Mouse (Mus musculus) midbrain, embryonic 15.5 days (tissue): Measurements from ENCODE around the gene Cpne5. TPM values are rescaled to one million over a fixed set of nuclear protein-coding genes. Genes with fewer than 3 reads are reported as not detected.

ENCODE experiments used
- ATAC-seq: fragments of 200-750 bp; cut with Nextera tagmentation; replicated peaks from 2 replicates; pipeline ENCODE4 v1.8.0; 2017; ENCODE audit warnings: moderate TSS enrichment
- H3K27ac ChIP-seq: fragments of 300-500 bp; sonication (generic); 2 replicates; pipeline ENCODE4 v1.5.1; 2015; ENCODE audit warnings: mild to moderate bottlenecking, inconsistent platforms
- H3K27me3 ChIP-seq: fragments of 300-500 bp; sonication (generic); replicated peaks from 2 replicates; pipeline ENCODE4 v1.6.1; 2015; ENCODE audit warnings: inconsistent platforms
- H3K36me3 ChIP-seq: fragments of 300-500 bp; sonication (generic); replicated peaks from 2 replicates; pipeline ENCODE4 v1.6.1; 2015; ENCODE audit warnings: inconsistent platforms
- H3K4me1 ChIP-seq: fragments of 300-500 bp; sonication (generic); 2 replicates; pipeline ENCODE4 v1.6.1; 2015; ENCODE audit warnings: inconsistent platforms
- H3K4me2 ChIP-seq: fragments of 300-500 bp; sonication (generic); 2 replicates; pipeline ENCODE4 v1.6.1; 2015; ENCODE audit warnings: inconsistent platforms, mild to moderate bottlenecking, moderate library complexity
- H3K4me3 ChIP-seq: fragments of 300-500 bp; sonication (generic); 2 replicates; pipeline ENCODE4 v1.5.1; 2015; ENCODE audit warnings: mild to moderate bottlenecking, inconsistent platforms
- H3K9ac ChIP-seq: fragments of 300-500 bp; sonication (generic); 2 replicates; pipeline ENCODE4 v1.6.1; 2015; ENCODE audit warnings: mild to moderate bottlenecking, inconsistent platforms
- H3K9me3 ChIP-seq: fragments of 300-500 bp; sonication (generic); 2 replicates; pipeline ENCODE4 v1.6.1; 2016; ENCODE audit warnings: inconsistent platforms
- WGBS: fragments of 180-500 bp; shearing (Covaris S2); methylation state at CpG from one replicate; pipeline ENCODE4 v1.1.7; 2015; ENCODE audit warnings: mixed read lengths; 5-methylcytosine and 5-hydroxymethylcytosine counted together
- polyA plus RNA-seq: library from polyadenylated mRNA; unstranded; fragments of >200 nt; fragmentation: Nextera tagmentation; extraction: Ambion mirVana; gene quantifications from 2 replicates; pipeline ENCODE4 v1.2.1, GENCODE M21; 2015

The Cpne5 gene
- polyA plus RNA-seq, 1 experiment from 2014 or later: 41.3 TPM

DNA sequence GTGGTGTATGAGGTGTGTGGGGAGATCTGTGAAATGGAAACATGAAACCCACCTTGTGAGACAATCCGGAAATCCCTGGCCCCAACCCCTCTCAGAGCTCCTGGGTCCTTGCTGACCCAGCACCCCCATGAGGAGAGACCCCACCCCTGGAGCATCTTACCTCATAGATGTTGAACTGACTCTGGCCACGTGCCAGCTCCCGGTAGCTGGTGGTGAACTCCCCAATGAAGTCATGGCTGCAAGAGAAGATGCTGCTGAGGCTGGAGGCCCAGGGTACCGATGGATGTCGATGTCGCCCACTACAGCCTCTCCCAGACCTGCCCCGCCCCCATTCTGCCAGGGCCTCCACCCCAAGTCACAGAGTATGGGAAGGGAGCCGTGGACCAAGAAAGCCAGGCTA, 64.8 kb downstream of the Cpne5 start:
- no peaks in the 10 kb centered on the region for H3K9me3 ChIP-seq
- H3K9ac ChIP-seq: no peak overlapping the region
- no peak overlapping the region for H3K4me3 ChIP-seq
- H3K36me3 ChIP-seq: no peaks in the 10 kb centered on the region
- H3K4me1 ChIP-seq: peaks cover 21% of the 10 kb centered on the region
- H3K27ac ChIP-seq: no peak overlapping the region
- no peak for ATAC-seq
- no peaks in the 10 kb centered on the region for H3K27me3 ChIP-seq
- H3K4me2 ChIP-seq: no peak overlapping the region
- WGBS: 75% methylated on average over 8 of the region's 8 CpGs

DNA sequence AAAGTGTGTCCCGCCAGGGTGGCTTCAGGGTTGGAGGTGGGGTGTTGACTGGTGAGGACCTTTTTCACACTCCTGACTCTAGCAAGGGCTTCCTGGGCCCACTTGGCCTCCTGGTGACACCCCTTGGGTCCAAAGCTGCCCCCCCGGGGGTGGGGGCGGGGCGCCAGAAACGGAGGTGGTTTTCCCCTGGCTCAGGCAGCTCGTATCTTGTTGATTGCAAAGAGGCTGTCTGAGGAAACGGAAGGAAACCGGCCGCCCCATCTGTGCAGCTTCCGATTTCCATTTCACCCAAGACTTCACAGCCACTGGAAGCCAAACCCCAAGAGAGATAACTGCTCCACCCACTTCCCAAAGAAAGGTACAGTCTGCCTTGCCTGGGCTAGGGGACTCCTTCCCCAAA, 65.9 kb downstream of the Cpne5 start:
- H3K4me3 ChIP-seq: no peak overlapping the region
- no peaks in the 10 kb centered on the region for H3K9me3 ChIP-seq
- no peaks in the 10 kb centered on the region for H3K27me3 ChIP-seq
- peaks cover 17% of the 10 kb centered on the region for H3K4me1 ChIP-seq
- H3K9ac ChIP-seq: no peak overlapping the region
- H3K27ac ChIP-seq: no peak overlapping the region
- WGBS: 61% methylated on average over 10 of the region's 10 CpGs
- H3K36me3 ChIP-seq: no peaks in the 10 kb centered on the region
- H3K4me2 ChIP-seq: no peak overlapping the region
- ATAC-seq: no peak

DNA sequence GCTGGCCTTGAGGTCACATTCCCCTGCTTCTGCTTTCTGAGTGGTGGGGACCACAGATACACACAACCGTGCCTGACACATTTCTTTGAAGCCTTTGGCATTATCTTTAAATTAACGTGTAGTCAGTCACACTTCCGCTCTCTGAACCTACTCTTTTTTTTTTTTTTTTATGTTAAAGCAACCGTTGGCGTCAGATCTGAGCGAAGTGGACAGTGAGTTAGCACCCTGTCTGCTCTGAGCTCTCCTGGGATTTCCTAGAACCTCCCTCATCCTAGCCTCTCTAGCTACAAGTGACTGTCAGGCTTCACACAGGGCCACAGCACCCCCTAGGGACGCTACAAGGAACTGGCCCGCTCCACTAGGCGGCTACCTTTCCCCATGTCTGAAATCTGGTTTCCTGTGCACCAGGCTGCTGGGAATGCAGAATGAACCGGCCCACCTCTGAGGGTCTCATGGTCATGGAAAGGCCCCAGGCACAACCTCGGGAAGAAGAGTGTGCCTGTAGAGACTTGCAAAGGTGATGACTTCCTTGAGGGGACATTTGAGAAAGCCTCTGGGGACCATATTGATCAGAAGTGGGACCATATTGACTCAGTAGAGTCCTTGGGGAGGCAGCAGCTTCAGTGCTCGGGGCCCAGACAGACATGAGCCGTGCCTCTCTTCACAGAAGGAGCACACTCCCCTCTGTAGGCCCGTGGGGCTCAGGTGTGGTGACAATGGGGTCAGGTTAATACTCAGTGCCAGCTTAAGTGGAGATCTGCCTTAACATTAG, 66.8 kb downstream of the Cpne5 start:
- no peak for ATAC-seq
- 23% methylated on average over 14 of the region's 14 CpGs for WGBS
- H3K4me3 ChIP-seq: no peak overlapping the region
- no peak overlapping the region for H3K27ac ChIP-seq
- no peaks in the 10 kb centered on the region for H3K9me3 ChIP-seq
- H3K4me1 ChIP-seq: peaks cover 9% of the 10 kb centered on the region
- no peaks in the 10 kb centered on the region for H3K27me3 ChIP-seq
- H3K9ac ChIP-seq: no peak overlapping the region
- no peak overlapping the region for H3K4me2 ChIP-seq
- H3K36me3 ChIP-seq: no peaks in the 10 kb centered on the region

DNA sequence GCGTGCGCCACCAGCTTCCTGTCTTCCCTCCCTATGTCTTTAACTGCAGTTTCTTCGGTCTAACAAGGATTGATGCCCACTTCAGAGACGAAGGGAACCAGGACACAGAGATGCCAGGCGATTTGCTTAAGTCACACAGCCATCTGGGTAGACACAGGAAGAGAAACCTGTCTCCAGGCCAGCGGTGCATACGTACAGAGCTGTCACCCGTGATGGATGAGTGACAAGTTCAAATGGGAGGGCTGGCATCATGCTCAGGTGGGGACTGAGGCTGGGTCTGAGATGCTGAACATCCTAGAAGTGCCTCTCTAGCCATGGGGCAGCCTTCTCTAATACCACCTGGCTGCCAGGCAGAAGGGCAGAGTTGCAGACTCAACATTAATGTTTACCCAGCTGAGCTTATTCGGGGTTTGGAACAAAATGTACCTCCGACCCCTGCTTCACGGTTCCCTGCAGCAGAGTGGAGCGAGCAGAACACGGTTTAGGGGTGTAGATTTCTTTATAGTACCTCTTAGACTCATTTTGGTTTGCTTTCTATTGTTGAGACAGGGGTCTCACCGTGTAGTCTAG, 67.5 kb downstream of the Cpne5 start:
- Histone ChIP-seq H3K9me3 (no peaks in the 10 kb centered on the region), H3K27ac (no peak overlapping the region), H3K27me3 (no peaks in the 10 kb centered on the region), H3K4me3 (no peak overlapping the region), H3K4me2 (no peak overlapping the region), H3K4me1 (peaks cover 10% of the 10 kb centered on the region), H3K36me3 (no peaks in the 10 kb centered on the region), H3K9ac (no peak overlapping the region)
- 79% methylated on average over 14 of the region's 14 CpGs for WGBS
- ATAC-seq: no peak

DNA sequence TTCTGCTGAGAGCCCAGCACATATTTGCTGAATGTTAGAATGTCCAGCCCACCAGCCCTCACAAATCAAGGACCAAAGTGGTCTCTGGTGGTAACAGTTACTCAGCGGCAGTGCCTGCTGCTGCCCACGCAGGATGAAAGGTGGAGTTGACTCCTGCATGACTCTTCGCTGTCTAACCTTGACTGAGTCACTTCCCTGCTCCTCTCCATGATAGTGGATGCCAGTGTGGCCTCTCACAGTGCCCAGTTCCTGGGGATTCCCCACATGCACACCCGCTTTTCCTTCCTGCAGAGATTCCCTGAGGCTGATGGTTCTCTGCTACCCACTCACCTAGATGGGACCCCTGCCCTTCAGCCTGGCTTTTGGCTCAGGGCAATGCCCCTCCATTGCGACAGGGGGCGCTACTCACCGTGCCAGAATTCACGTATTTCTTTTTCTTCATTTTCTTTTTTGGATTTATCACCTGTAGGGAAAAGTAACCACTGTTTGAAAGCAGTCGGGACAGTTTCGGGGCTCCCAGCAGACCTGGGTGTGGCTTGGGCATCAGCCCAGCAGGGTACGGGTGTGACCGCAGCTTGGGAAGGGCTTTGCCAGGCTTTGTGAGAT, 68.9 kb downstream of the Cpne5 start:
- H3K36me3 ChIP-seq: no peaks in the 10 kb centered on the region
- no peak overlapping the region for H3K4me2 ChIP-seq
- H3K4me3 ChIP-seq: no peak overlapping the region
- H3K4me1 ChIP-seq: peaks cover 24% of the 10 kb centered on the region
- no peak for ATAC-seq
- H3K9me3 ChIP-seq: no peaks in the 10 kb centered on the region
- 76% methylated on average over 12 of the region's 12 CpGs for WGBS
- H3K27me3 ChIP-seq: no peaks in the 10 kb centered on the region
- H3K9ac ChIP-seq: no peak overlapping the region
- no peak overlapping the region for H3K27ac ChIP-seq

DNA sequence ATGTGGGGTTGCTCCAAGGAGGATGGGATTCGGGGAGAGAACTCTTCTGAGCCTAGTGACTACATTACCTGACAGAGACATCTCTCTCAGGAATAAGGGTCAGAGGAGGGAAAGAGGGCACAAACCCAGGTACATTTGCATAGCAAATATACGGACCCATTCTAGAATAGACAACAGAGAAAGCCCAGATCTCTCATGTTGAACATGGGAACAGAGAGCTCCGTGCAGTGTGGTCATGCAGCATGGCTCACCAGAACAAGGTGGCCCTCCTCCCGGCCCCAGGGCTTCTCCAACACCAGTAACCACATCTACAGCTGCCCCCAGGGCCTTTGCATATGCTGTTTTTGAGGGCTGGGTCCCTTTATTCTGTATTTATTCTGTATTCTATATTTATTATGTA, 69.5 kb downstream of the Cpne5 start:
- Histone ChIP-seq H3K4me1 (peaks cover 24% of the 10 kb centered on the region), H3K27me3 (no peaks in the 10 kb centered on the region), H3K27ac (no peak overlapping the region), H3K9me3 (no peaks in the 10 kb centered on the region), H3K9ac (no peak overlapping the region), H3K36me3 (no peaks in the 10 kb centered on the region), H3K4me2 (no peak overlapping the region), H3K4me3 (no peak overlapping the region)
- no peak for ATAC-seq
- WGBS: 83% methylated on average over 4 of the region's 4 CpGs

DNA sequence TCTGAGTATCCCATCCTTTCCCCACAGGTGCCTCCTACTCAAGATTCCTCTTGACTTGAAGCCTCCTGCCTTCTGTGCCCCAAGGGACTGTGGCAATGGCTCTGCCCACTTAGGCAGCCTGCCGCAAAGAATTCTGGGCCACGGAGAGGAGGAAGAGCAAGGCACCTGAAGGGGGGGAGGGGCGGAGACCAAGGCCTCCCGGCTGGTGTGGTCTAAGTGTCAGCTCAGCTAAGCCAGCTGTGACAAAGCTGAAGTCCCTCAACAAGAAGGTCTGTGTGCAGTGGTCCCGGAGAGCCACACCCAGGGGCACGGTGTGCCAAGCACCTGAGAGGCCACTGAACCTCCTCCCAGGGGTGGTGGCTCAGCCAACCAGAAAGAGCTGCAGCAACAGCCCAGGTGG, 70.6 kb downstream of the Cpne5 start:
- H3K9me3 ChIP-seq: no peaks in the 10 kb centered on the region
- WGBS: 67% methylated on average over 6 of the region's 6 CpGs
- ATAC-seq: no peak
- H3K9ac ChIP-seq: no peak overlapping the region
- H3K4me1 ChIP-seq: peaks cover 24% of the 10 kb centered on the region
- H3K27me3 ChIP-seq: no peaks in the 10 kb centered on the region
- no peak overlapping the region for H3K27ac ChIP-seq
- H3K4me3 ChIP-seq: no peak overlapping the region
- H3K4me2 ChIP-seq: no peak overlapping the region
- H3K36me3 ChIP-seq: no peaks in the 10 kb centered on the region

DNA sequence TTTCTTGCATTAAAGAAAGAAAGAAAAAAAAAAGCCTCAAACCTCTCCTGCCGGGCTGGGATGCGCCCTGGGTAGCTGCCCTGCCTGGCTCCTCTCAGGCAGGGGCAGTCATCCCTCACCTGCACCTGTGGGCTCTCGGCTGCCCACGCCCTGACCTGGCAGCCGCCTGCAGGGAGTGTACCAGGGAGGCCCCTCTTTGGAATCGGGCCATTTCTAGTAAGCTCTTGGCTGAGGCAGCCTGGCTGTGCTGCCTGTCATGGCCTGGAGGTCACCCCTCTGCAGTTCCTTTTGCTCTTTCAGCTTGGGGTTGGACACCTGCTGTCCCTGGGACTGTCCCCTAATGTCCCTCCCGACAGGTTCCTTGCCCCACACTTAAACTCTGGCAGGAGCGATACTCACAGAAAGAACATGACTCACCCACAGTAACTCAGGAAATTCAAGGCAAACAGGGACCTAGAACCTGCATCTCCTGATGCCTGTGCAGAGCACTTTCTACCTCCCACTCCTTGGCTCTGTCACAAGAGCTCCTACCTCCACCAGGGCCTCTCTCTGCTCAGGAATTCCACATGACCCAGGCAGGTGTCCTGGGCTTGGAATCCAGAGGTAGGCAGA, 71.9 kb downstream of the Cpne5 start:
- no peaks in the 10 kb centered on the region for H3K9me3 ChIP-seq
- WGBS: 38% methylated on average over 8 of the region's 8 CpGs
- H3K4me1 ChIP-seq: peaks cover 21% of the 10 kb centered on the region
- H3K4me2 ChIP-seq: no peak overlapping the region
- no peak overlapping the region for H3K4me3 ChIP-seq
- 0 out of 2 replicates have a peak overlapping the region, but pooled peaks have one; percentile 10 for H3K9ac ChIP-seq
- H3K27me3 ChIP-seq: no peaks in the 10 kb centered on the region
- H3K36me3 ChIP-seq: no peaks in the 10 kb centered on the region
- peak overlapping the region; percentile 80 for H3K27ac ChIP-seq
- no peak for ATAC-seq

DNA sequence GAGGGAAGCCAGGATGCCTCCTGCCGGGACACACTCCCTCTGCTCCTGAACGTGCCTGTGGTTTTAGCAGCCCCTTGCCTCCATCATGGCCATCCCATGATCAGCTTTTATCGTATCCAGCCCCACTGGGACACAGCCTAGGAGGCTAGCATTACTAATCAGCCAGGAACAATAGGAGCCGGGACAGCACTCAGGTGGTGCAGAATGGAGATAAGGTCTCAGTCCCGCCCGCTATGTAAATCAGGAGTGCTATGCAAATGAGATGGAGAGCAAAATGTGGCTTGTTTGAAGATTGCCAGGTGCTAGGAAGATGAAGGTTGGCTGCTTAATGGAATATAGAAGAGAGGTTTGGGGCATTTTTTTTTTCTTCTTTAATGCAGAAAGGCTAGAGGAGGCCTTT, 72.5 kb downstream of the Cpne5 start:
- Histone ChIP-seq H3K27me3 (no peaks in the 10 kb centered on the region), H3K36me3 (no peaks in the 10 kb centered on the region), H3K4me1 (peaks cover 21% of the 10 kb centered on the region), H3K27ac (peak overlapping the region; percentile 80), H3K9me3 (no peaks in the 10 kb centered on the region), H3K9ac (0 out of 2 replicates have a peak overlapping the region, but pooled peaks have one; percentile 10), H3K4me3 (no peak overlapping the region), H3K4me2 (no peak overlapping the region)
- ATAC-seq: peak; percentile 67
- 8% methylated on average over 6 of the region's 6 CpGs for WGBS

DNA sequence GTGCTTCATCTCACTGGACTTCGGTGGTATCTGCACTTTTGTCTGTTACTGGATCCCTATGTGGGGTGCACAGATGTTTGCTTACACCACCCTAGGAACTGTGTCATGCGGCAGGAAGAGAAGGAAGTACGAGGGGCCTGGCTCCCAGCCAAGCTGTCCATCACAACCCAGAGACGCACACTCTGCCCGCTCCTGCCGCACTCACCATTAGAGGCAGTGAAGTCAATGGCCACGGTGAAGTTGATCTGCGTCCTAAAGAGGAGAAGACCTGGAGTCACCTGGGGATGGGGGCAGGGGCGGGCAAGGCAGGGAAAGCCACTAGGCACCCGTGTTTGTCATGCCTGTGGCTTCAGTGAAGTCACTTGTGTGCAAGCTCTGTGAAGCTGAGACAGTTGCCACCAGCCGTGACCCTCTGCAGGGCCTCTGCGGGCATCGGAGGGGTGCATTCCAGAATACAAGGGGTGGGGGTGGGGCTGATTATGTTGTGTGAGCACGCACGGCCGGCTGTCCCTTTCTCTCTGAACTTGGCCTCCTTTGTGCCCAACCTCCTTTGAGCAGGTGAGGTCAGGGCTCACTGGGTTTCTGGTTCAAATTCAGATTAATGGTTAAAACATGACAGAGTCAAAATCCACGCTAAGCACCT, 73.4 kb downstream of the Cpne5 start:
- Histone ChIP-seq H3K4me1 (peaks cover 21% of the 10 kb centered on the region), H3K27me3 (no peaks in the 10 kb centered on the region), H3K27ac (peak overlapping the region; percentile 80), H3K4me3 (no peak overlapping the region), H3K9ac (no peak overlapping the region), H3K36me3 (no peaks in the 10 kb centered on the region), H3K4me2 (no peak overlapping the region), H3K9me3 (no peaks in the 10 kb centered on the region)
- no peak for ATAC-seq
- WGBS: 18% methylated on average over 17 of the region's 17 CpGs

DNA sequence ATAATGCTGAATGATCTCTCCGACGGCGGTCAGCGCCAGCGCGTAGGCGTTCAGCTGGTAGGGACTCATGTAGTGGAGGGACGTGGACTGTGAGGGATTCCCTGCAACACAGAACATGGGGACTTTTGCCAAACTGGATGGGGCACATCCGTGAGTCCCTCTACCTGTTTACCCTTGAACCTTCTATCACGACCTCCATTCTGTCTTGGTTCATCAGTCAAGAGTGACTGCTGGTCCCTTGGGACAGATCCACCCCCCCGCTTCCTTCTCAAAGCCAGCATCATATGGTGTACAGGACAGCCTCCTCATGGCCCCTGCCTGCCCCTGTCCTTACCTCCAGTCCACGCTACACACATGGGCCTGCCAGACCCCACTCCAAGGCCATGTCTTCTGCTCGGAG, 75.6 kb downstream of the Cpne5 start:
- H3K9me3 ChIP-seq: no peaks in the 10 kb centered on the region
- H3K27me3 ChIP-seq: no peaks in the 10 kb centered on the region
- H3K4me1 ChIP-seq: peaks cover 21% of the 10 kb centered on the region
- no peaks in the 10 kb centered on the region for H3K36me3 ChIP-seq
- ATAC-seq: no peak
- 95% methylated on average over 13 of the region's 13 CpGs for WGBS
- H3K4me2 ChIP-seq: no peak overlapping the region
- H3K9ac ChIP-seq: no peak overlapping the region
- no peak overlapping the region for H3K4me3 ChIP-seq
- no peak overlapping the region for H3K27ac ChIP-seq

DNA sequence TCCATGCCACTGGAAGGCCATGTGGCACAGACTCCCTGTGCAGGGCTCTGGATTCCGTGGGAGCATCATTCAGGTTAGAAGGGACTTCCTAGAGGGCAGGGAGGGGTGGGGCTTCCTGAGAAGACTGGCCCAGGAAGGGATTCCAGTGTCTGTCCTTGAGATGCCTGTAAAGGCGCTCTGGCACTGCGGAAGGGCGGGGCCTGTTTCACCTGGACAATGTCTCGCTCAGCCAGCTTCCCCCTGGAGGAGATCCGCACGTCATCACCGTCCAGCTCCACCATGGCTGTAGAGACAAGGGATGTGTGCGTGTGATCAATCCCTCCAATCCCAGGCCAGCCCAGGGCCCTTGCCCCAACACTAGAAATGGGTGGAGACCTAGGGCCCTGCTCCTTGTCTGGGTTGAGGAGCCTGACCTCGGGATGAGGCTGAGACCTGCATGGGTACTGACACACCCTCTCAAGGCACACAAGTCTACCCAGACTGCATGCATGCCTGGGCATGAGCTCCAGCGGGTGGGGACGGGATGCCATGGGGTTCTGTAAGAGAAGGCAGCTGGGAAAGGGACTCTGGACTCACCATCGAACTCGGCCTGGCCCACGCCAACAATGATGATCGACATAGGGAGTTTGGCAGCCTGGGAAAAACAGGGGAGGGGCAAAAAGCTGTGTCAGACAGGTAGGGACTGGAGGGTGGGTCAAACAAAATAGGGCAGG, 78.1 kb downstream of the Cpne5 start:
- Histone ChIP-seq H3K9me3 (no peaks in the 10 kb centered on the region), H3K36me3 (no peaks in the 10 kb centered on the region), H3K27me3 (no peaks in the 10 kb centered on the region), H3K27ac (no peak overlapping the region), H3K4me3 (no peak overlapping the region), H3K4me2 (no peak overlapping the region), H3K9ac (no peak overlapping the region), H3K4me1 (peaks cover 19% of the 10 kb centered on the region)
- no peak for ATAC-seq
- WGBS: 89% methylated on average over 16 of the region's 16 CpGs
